Mouse (Mus musculus) hindlimb bud, embryonic 11.5 days (tissue): Measurements from ENCODE around the gene Shcbp1l.
"Not testable (repeated sequence)": the region's sequence is repeated elsewhere in the genome, so short reads cannot be mapped to it uniquely, and the experiment has no call there.

Source experiments
- DNase-seq: peaks from one replicate; pipeline ENCODE4 v3.0.0-alpha.2; 2012; ENCODE audit warnings: low read depth, low spot score; ENCODE audit errors: extremely low spot score

The Shcbp1l gene

DNA sequence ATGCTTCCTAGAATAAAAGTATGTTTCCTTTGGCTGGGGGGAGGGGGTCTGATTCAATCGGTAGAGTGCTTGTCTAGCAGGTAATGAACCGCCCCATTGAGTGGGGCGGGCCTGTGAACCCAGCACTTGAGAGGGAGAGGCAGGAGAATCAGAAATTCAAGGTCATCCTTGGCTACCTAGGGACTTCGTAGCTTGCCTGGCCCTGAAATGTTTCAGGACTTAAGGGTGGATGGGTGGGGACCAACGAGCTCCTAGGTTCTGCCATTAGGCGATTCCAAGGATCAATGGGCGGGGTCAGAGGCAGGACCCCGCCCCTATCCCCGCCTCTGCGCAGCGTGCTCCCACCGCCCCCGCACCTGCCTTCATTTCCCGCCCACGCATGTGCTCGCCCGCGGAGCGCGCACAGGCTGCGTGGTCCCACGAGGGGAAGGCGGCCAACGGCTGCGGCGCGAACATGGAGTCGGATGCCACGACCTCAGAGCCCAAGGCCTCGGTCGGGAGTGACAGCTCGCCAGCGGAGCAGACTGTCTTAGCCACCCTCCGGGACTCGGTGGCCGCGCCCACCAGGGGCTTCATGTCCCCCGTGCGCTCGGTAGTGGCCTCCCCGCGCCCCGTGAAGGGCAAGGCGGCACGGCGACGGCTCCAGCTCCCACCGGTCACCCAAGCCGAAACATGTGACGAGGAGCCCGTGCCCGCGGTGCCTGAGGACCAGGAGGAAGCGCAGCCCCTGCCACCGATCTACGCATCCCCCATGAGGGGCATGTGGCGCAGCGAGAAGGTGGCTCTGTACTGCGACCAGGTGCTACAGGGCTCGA is at the start of gene Shcbp1l:
Gene Shcbp1l, plus strand, starts transcription at position 393 of the 815 bp plus-strand sequence.
- DNase-seq, result no peak

DNA sequence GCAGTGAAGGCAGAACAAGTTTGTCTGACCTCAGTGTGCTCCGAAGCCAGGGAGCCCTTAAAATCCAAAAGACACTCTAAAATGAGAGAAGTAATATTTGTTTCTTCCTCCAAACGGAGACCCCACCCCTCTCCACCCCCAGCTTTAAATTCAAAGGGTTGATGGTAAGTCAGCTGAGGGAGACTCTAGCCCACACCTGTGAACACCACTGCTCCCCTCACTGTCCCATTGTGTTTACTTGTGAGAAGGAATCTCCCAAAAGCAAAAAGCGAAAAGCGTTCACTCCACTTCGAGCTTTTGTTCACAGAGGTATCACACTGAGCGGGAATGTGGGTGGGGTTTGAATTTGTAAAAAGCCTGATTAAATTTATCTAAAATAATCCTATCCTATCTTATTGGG is 48.5 kb upstream of the Shcbp1l start:
- no peak for DNase-seq

DNA sequence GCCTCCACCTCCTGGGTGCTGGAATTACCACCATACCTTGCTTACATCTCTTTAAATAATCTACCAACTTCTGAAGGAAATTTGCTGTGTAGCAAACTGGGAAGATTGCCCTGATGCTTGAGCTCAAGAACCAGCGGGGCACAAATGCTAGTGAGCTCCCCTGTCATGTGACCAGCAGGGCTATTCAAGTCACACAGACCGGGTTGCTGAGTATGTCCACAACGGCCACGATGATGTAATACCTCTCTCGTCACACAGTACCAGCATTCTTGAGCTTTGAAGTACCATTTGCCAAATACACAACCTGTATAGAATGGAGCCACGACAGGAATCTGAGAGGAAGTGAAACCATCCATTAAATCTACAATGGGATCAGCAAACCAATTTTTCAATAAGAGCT is 46.4 kb upstream of the Shcbp1l start:
- no peak for DNase-seq

DNA sequence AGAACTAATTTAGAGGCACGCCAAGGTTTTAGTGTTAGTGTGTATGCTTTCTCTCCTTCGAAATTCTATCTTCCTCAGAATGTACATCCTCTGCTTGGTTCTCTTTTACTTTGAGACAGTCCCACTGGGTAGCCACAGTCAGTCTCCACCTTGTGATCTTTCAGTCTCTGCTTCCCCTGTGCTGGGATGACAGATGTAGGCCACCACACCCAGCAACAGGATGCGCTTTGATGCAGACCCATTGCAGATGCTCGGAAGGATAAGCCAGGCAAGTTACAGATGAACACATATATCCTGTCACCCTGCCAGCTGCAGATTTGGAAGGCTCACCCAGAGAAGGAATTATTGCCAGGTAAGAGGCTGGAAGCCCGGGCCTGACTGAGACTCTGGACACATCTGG is 45.1 kb upstream of the Shcbp1l start:
- DNase-seq, result no peak

DNA sequence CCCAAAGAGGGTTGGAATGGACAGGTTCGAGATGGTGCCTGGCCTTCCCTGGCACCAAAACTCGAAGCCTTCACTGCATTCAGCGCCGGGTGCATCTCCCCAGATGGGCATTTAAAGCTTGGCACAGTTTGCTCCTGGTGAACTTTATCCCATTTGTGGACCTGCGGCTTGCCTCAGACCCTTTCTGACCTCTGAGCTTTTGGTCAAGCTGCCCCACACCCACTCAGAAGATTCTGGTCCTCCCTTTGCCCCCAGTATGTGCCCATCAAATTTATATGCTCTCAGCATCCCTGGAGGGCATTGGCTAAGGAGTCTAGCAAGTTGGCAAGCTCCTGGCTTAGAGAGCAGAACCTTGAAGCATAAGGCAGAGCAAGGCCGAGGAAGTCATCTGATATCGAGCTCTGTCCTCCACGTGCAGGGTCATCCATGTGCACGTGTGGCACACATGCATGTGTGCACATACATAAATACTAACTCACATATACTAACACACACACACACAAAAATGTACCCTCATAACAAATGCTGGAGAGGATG is 44.1 kb upstream of the Shcbp1l start:
- DNase-seq, result no peak

DNA sequence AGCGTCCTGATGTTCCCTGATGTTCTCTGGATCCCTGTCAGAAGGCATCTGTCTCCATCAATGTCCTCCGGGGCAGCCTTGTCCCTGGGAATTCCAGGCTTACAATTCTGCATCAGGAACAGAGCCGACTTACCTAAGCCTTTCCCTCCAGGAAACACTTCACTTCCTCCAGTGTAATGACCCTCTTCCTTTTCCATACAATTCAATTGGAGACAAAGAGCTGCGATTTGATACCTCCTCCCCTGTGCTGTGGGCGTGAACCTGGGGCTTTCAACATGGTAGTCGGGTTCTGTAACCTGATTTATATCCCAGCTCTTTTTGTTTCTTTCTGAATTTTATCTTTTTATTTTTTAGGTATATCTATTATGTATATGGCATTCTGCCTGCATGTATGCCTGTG is 39.9 kb upstream of the Shcbp1l start:
- DNase-seq, result no peak

DNA sequence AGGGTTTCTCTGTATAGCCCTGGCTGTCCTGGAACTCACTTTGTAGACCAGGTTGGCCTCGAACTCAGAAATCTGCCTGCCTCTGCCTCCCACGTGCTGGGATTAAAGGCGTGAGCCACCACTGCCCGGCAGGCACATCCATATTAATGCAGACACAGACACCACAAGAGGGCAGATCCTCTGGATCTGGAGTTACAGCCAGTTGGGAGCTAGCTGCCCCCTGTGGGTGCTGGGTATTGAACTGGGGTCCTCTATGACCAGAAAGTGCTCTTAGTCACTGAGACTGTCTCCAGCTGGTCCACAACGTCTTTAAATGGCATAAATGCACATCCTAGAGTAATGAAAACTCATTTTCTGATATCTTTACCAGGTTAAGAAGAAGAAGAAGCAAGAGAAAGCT is 39.3 kb upstream of the Shcbp1l start:
- not testable (repeated sequence) for DNase-seq

DNA sequence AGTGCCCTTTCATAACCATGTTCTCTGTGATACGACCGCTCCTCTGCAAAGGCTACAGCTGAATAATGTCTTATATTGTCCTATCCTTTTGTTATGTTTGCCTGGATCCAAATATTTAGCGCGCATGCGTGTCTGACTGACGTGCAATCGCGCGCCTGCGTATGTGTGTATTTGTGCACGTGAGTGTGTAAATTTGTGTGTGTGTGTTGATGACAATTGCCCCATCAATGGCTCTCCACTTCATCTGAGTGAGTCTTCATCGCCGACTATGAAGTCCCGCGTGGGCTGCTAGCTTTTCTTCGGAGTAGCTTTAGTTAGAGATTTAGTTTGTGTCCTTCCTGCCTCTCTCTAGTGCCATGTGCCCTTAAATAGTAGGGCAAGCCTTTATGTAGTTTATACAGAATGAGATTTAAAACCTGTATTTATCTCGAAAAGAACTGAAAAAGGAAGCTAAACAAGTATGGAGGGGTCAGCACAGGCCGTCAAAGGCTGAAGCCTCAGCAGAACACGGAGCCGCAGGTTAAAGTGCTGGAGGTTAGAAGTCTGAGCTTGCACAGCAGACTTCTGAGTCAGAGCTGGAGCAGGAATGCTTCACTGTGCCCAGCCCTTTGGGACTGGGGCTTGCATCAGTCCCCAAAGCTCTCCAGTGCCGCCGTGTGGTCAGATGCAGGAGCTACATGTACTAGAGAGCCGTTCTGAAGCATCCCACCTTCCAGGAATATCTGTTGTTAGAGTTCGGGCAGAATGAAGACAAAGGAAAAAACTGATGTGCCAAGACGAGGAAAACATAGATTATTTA is 38.5 kb upstream of the Shcbp1l start:
- no peak for DNase-seq

DNA sequence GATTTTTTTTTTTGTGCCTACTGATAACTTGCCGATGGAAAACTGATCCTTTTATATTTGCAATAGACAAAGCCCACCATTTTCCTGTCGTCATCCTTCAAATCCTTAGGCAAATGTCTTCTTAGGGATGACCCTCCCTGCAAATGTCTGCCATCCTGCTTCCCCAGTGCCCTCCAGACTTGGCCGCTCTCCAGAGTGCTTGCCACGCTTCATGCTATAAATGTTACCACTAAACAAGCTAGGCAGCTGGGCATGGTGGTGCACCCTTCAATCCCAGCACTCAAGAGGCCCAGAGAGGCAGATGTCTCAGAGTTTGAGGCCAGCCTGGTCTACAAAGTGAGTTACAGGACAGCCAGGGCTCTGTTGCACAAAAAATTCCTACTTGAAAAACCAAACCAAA is 29.3 kb upstream of the Shcbp1l start:
- DNase-seq, result not testable (repeated sequence)

DNA sequence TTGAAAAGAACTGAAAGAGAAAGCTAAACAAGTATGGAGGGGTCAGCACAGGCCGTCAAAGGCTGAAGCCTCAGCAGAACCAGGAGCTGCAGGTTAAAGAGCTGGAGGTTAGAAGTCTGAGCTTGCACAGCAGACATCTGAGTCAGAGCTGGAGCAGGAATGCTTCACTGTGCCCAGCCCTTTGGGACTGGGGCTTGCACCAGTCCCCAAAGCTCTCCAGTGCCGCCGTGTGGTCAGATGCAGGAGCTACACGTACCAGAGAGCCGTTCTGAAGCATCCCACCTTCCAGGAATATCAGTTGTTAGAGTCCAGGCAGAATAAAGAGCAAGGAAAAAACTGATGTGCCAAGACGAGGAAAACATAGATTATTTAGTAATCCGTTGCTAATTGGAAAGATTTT is 23.2 kb upstream of the Shcbp1l start:
- no peak for DNase-seq

DNA sequence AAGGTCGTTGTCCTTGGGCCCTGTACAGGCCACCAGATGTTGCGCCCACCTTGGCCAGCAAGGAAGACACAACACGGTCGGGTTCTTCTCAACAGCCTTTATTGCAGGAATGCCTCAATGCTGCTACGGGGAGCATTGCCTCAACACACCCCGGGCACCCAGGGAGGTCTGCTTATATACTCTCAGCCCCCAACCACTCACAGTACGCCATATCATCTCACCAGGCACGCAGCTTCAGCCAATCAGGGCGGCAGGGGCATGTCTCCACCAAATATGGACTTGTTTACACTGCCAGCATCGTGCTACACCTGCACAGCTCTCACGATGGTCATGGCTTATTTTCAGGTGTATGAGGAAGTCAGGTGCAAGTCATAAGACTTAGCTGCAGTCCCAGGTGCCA is 17.3 kb upstream of the Shcbp1l start:
- not testable (repeated sequence) for DNase-seq

DNA sequence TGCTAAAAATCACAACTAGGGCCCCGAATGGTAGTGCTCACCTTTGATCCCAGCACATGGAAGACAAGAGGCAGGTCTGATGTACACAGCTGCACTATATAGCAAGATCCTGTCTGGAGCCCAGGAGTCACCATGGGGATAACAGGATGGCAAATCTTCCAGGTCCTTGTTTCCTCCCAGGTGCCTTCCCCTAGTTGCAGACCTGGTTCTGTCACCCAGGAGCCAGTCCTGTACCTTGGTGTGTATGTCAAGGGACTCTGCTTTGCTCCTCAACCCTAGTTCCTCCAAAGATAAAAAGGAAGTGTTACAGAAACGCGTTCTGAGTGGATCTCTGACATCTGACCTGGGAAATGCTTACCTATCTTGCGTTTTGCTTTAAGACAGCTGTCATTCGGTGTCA is 16.7 kb upstream of the Shcbp1l start:
- DNase-seq, result not testable (repeated sequence)

DNA sequence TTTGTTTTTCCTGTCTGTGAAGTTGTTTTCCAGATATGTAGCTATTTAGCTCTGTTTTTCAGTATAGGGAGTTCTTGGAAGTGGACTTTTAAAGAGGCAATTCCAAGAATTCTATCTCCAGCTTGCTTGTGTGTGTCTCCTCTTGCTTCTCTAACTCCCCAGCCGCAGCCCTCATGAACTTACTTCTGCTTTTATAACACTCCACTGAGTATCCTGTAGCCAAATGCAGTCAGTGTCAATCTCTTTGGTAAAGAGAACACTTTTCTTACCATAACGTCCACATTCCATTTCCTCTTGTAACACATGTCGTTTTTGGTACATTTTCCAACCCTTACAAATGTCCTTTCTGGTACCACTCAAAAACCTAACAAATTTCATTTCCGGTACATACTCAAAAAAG is 14.0 kb upstream of the Shcbp1l start:
- DNase-seq, result not testable (repeated sequence)

DNA sequence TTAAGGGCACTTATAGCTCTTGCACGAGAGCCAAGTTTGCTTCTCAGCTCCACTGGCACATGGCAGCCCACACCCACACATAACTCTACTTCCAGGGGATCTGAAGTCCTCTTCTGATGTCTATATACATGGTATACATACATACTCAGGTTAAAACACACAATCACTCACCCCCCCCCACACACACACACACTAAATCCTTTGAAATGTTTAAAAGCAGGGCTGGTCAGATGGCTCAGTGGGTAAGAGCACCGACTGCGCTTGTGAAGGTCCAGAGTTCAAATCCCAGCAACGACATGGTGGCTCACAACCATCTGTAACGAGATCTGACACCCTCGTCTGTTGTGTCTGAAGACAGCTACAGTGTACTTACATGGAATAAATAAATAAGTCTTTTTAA is 13.2 kb upstream of the Shcbp1l start:
- no peak for DNase-seq

DNA sequence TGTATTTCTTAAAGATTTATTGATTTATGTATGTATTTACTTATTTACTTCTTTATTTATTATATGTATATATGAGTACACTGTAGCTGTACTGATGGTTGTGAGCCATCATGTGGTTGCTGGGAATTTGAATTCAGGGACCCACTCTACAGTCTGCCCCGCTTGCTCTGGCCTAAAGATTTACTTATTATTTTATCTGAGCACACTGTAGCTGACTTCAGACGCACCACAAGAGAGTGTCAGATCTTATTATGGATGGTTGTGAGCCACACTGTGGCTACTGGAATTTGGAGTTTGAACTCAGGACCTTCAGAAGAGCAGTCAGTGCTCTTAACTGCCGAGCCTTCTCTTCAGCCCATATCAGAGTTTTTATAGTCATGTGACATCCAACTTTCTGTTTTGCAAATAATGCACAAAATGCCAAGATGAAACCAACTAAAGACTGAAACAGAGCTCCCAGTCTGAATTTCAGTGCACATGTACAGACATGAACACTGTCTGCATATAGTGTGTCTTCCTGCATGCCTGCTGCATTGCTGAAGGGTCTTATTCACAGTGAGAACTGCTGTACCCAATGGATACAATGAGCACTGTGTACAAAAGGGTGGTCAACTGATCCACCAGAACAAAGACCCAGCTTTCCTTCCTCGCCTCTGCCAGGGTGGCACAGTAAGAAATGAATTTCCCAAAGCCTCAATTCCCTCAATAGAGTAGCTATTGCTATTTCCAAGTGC is 12.1 kb upstream of the Shcbp1l start:
- DNase-seq, result not testable (repeated sequence)

DNA sequence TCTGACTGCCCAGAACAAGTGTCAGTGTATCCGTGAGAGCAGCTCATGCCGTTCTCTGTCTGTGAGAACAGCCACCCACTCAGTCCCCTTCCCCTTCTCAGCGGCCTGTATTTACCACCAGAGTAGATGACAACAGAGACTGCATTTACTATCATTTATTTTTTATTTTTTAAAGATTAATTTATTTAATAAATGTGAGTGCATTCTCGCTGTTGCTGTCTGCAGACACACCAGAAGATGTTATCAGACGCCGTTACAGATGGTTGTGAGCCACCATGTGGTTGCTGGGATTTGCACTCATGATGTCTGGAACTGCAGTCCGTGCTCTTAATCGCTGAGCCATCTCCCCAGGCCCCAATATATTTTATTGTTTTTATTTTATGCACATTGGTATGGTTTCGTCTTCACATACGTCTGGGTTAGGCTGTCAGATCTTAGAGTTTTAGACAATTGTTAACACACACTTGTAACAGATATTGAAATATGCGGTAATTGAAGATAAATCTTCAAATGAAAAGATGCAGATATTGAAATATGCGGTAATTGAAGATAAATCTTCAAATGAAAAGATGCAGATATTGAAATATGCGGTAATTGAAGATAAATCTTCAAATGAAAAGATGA is 11.5 kb upstream of the Shcbp1l start:
- DNase-seq, result not testable (repeated sequence)

DNA sequence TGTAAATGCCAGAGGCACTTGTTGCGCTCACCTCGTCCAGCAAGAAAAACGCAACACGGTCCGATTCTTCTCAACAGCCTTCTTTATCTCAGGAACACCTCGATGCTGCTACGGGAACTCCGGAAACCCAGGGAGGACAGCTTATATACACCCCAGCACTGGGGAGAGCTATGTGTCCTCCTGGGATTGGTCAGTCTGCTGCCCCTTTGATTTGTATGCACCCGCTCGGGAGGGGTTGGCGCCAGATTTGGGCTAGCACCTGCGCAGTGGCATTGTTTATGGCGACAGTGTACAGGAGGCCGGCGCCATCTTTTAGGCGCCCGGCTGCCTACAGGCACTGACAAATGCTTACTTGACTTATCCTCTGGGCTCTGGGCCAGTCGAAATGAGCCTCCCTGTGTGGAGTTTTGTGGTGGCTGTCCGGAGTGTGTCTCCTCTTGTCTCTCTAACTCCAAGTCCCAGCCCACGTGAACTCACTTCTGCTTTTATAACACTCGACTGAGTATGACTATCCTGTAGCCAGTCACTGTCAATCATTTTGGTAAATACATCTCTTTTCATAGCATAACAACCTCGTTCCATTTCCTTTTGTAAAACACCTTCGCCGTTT is 10.7 kb upstream of the Shcbp1l start:
- not testable (repeated sequence) for DNase-seq

DNA sequence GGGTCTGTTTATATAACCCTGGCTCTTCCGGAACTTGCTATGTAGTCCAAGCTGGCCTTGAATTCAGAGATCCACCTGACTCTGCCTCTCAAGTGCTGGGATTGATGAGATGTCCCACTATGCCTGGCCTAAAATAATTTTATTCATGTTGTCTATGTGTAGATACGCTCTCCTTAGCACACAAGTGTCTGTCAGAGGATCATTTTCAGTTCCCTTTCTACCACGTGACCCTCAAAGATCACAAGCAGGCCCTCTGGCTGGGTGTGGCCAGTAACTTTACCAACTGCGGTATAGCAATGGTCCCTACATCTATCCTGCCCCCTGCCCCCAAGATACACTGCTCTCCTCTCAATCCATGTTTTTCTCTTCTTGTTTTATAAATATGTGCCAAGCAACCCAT is 10.0 kb upstream of the Shcbp1l start:
- no peak for DNase-seq

DNA sequence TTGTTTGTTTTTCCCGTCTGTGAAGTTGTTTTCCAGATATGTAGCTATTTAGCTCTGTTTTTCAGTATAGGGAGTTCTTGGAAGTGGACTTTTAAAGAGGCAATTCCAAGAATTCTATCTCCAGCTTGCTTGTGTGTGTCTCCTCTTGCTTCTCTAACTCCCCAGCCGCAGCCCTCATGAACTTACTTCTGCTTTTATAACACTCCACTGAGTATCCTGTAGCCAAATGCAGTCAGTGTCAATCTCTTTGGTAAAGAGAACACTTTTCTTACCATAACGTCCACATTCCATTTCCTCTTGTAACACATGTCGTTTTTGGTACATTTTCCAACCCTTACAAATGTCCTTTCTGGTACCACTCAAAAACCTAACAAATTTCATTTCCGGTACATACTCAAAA is 9.2 kb upstream of the Shcbp1l start:
- not testable (repeated sequence) for DNase-seq

DNA sequence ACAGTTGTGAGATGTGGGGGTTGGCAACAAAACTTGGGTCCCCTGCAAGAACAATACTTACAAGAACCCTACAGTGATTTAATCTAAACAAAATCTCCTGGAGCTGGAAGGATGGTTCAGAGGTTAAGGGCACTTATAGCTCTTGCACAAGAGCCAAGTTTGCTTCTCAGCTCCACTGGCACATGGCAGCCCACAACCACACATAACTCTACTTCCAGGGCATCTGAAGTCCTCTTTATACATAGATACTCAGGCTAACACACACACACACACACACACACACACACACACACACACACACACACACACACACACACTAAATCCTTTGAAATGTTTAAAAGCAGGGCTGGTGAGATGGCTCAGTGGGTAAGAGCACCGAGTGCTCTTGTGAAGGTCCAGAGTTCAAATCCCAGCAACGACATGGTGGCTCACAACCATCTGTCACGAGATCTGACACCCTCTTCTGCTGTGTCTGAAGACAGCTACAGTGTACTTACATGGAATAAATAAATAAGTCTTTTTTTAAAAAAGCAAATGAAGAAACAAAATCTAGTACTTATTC is 8.6 kb upstream of the Shcbp1l start:
- DNase-seq, result not testable (repeated sequence)
